10 mouse cellular contexts compared by ENCODE assay signal in genomic region chr3:129270044-129270443, GRCm38 (mm10).
DNase-seq lines count a peak whose midpoint lies in the region; ATAC-seq and TF ChIP-seq lines count a peak whose summit lies in the region.
"Had no signal": no experiment of that assay in that cellular context is flagged by ENCODE, and none has a peak within 500 bp of the region (broad histone marks: within the 10 kb centered on the region; RNA-seq: fewer than 3 reads in every experiment).

No protein-coding gene starts in this region.

- H3K27me3 ChIP-seq in midbrain, embryonic 15.5 days (replicated peaks): no peaks in the 10 kb centered on the region
- no peaks in the 10 kb centered on the region for H3K27me3 ChIP-seq in midbrain, postnatal 0 days (ENCODE audit: insufficient read depth, low read length)
- H3K27me3 ChIP-seq in hindbrain, embryonic 14.5 days (ENCODE audit: control insufficient read depth, insufficient read depth, low read length): no peaks in the 10 kb centered on the region
- H3K27me3 ChIP-seq: limb, embryonic 12.5 days had no signal

- no peak for TF ChIP-seq CTCF in midbrain, postnatal 0 days (IDR thresholded peaks at IDR 0.05)

- H3K9ac ChIP-seq in midbrain, embryonic 15.5 days: no peak overlapping the region
- no peak overlapping the region for H3K9ac ChIP-seq in midbrain, postnatal 0 days (replicated peaks; ENCODE audit: low read length, poor library complexity, severe bottlenecking)
- H3K9ac ChIP-seq in hindbrain, embryonic 14.5 days: no peak overlapping the region
- H3K9ac ChIP-seq: limb, embryonic 12.5 days had no signal

- 60% methylated on average over 13 of the region's 13 CpGs for WGBS in midbrain, embryonic 15.5 days
- WGBS in midbrain, postnatal 0 days: 58% methylated on average over 13 of the region's 13 CpGs
- WGBS in hindbrain, embryonic 14.5 days: 60% methylated on average over 13 of the region's 13 CpGs

- H3K9me3 ChIP-seq in midbrain, embryonic 15.5 days: no peaks in the 10 kb centered on the region
- H3K9me3 ChIP-seq in midbrain, postnatal 0 days (ENCODE audit: low read length): no peaks in the 10 kb centered on the region
- no peaks in the 10 kb centered on the region for H3K9me3 ChIP-seq in hindbrain, embryonic 14.5 days (ENCODE audit: control insufficient read depth, low read length)
- H3K9me3 ChIP-seq: limb, embryonic 12.5 days had no signal

- H3K27ac ChIP-seq in midbrain, embryonic 15.5 days: no peak overlapping the region
- no peak overlapping the region for H3K27ac ChIP-seq in midbrain, postnatal 0 days (ENCODE audit: low read depth, low read length)
- no peak overlapping the region for H3K27ac ChIP-seq in hindbrain, embryonic 14.5 days
- H3K27ac ChIP-seq: limb, embryonic 12.5 days had no signal

- 0 out of 2 replicates have a peak overlapping the region, but pooled peaks have one; percentile 3 for H3K4me2 ChIP-seq in midbrain, embryonic 15.5 days
- H3K4me2 ChIP-seq in midbrain, postnatal 0 days (ENCODE audit: low read depth, low read length, poor library complexity, severe bottlenecking): no peak overlapping the region
- 0 out of 2 replicates have a peak overlapping the region, but pooled peaks have one; percentile 15 for H3K4me2 ChIP-seq in hindbrain, embryonic 14.5 days (replicated peaks)
- H3K4me2 ChIP-seq: limb, embryonic 12.5 days had no signal

- no peak overlapping the region for H3K4me3 ChIP-seq in midbrain, embryonic 15.5 days
- H3K4me3 ChIP-seq in midbrain, postnatal 0 days (ENCODE audit: low read depth, low read length): no peak overlapping the region
- no peak overlapping the region for H3K4me3 ChIP-seq in hindbrain, embryonic 14.5 days (replicated peaks; ENCODE audit: low read length)
- H3K4me3 ChIP-seq: limb, embryonic 12.5 days had no signal

- no peaks in the 10 kb centered on the region for H3K4me1 ChIP-seq in midbrain, embryonic 15.5 days
- H3K4me1 ChIP-seq in midbrain, postnatal 0 days (ENCODE audit: insufficient read depth, low read length): no peaks in the 10 kb centered on the region
- H3K4me1 ChIP-seq in hindbrain, embryonic 14.5 days (replicated peaks; ENCODE audit: control insufficient read depth, insufficient read depth, low read length): no peaks in the 10 kb centered on the region
- H3K4me1 ChIP-seq: limb, embryonic 12.5 days had no signal

- peak; percentile 65 for ATAC-seq in frontal cortex, adult (ENCODE audit: low TSS enrichment)
- no peak for ATAC-seq in midbrain, embryonic 15.5 days (replicated peaks)
- no peak for ATAC-seq in midbrain, postnatal 0 days (ENCODE audit: low FRiP score)
- ATAC-seq in hindbrain, embryonic 14.5 days (ENCODE audit: low FRiP score): no peak

- DNase-seq in frontal cortex, postnatal 10 days (ENCODE audit: low spot score in 2 of 2): no peak
- no peak for DNase-seq in midbrain, postnatal 0 days (ENCODE audit: low spot score)
- no peak for DNase-seq in hindbrain, embryonic 14.5 days (ENCODE audit: low spot score)
- peak; percentile 55 for DNase-seq in retina, postnatal 1 day
- DNase-seq in urinary bladder, postnatal 36 days (ENCODE audit: low spot score in 2 of 2): no peak
- DNase-seq in gastrocnemius, postnatal 10 days: no peak
- DNase-seq: adrenal gland, adult 2 months had no signal

- H3K36me3 ChIP-seq in midbrain, embryonic 15.5 days (replicated peaks): no peaks in the 10 kb centered on the region
- no peaks in the 10 kb centered on the region for H3K36me3 ChIP-seq in midbrain, postnatal 0 days (ENCODE audit: insufficient read depth, low read length)
- H3K36me3 ChIP-seq in hindbrain, embryonic 14.5 days (replicated peaks; ENCODE audit: control insufficient read depth, insufficient read depth): no peaks in the 10 kb centered on the region
- H3K36me3 ChIP-seq: limb, embryonic 12.5 days had no signal
